Mouse (Mus musculus): ENCODE measurements around the gene Dusp16. TPM values are rescaled to one million over a fixed set of nuclear protein-coding genes. Genes with fewer than 3 reads are reported as not detected.

Gene Dusp16
- 8.6 and 12.3 TPM in 2 replicates for polyA plus RNA-seq (2014; fragmentation: Nextera tagmentation; extraction: Ambion mirVana)

- Histone ChIP-seq H3K27me3 (ENCODE audit: control insufficient read depth, insufficient read depth, low read length) (no peaks in the 10 kb centered on the region), H3K9me3 (ENCODE audit: control insufficient read depth, low read length) (no peaks in the 10 kb centered on the region), H3K9ac (ENCODE audit: low read depth, low read length) (peak within 1 kb of the TSS; percentile 94), H3K27ac (ENCODE audit: low read depth, low read length) (peak within 1 kb of the TSS; percentile 93), H3K36me3 (ENCODE audit: control insufficient read depth, insufficient read depth, low read length) (no peaks in the 10 kb centered on the region), H3K4me1 (ENCODE audit: control insufficient read depth, insufficient read depth, low read length) (peaks cover 5% of the 10 kb centered on the region; the same call in 1 of the 2 replicates), H3K4me2 (replicated peaks; ENCODE audit: low read depth, low read length) (peak within 1 kb of the TSS; percentile 53), H3K4me3 (ENCODE audit: low read length) (peak within 1 kb of the TSS; percentile 72)
- ATAC-seq (ENCODE audit: low FRiP score, low TSS enrichment): peak; percentile 92
- under 1% methylated on average over 73 of the region's 108 CpGs for WGBS
Measured at GRCm38 (mm10) chr6:134792141-134793045, at the start of gene Dusp16. Gene Dusp16 (minus strand): TSS chr6:134792625.

GRCm38 (mm10) chr6:134840346-134840745 is 47.9 kb upstream of the Dusp16 start:
- ATAC-seq (ENCODE audit: low FRiP score, low TSS enrichment): no peak

GRCm38 (mm10) chr6:134838111-134838510 is 45.7 kb upstream of the Dusp16 start:
- H3K36me3 ChIP-seq (ENCODE audit: control insufficient read depth, insufficient read depth, low read length): no peaks in the 10 kb centered on the region
- no peaks in the 10 kb centered on the region for H3K27me3 ChIP-seq (ENCODE audit: control insufficient read depth, insufficient read depth, low read length)
- no peaks in the 10 kb centered on the region for H3K9me3 ChIP-seq (ENCODE audit: control insufficient read depth, low read length)
- ATAC-seq (ENCODE audit: low FRiP score, low TSS enrichment): no peak
- H3K4me2 ChIP-seq (replicated peaks; ENCODE audit: low read depth, low read length): no peak overlapping the region
- H3K4me1 ChIP-seq (ENCODE audit: control insufficient read depth, insufficient read depth, low read length): no peaks in the 10 kb centered on the region
- H3K27ac ChIP-seq (ENCODE audit: low read depth, low read length): no peak overlapping the region
- no peak overlapping the region for H3K4me3 ChIP-seq (ENCODE audit: low read length)
- H3K9ac ChIP-seq (ENCODE audit: low read depth, low read length): no peak overlapping the region
- 92% methylated on average over 4 of the region's 4 CpGs for WGBS

More at GRCm38 (mm10) chr6:134840346-134840745, 47.9 kb upstream of the Dusp16 start:
- H3K9me3 ChIP-seq (ENCODE audit: control insufficient read depth, low read length): no peaks in the 10 kb centered on the region
- no peak overlapping the region for H3K4me2 ChIP-seq (replicated peaks; ENCODE audit: low read depth, low read length)
- H3K27me3 ChIP-seq (ENCODE audit: control insufficient read depth, insufficient read depth, low read length): no peaks in the 10 kb centered on the region
- no peak overlapping the region for H3K27ac ChIP-seq (ENCODE audit: low read depth, low read length)
- no peak overlapping the region for H3K4me3 ChIP-seq (ENCODE audit: low read length)
- no peaks in the 10 kb centered on the region for H3K36me3 ChIP-seq (ENCODE audit: control insufficient read depth, insufficient read depth, low read length)
- 71% methylated on average over 2 of the region's 2 CpGs for WGBS
- no peak overlapping the region for H3K9ac ChIP-seq (ENCODE audit: low read depth, low read length)
- no peaks in the 10 kb centered on the region for H3K4me1 ChIP-seq (ENCODE audit: control insufficient read depth, insufficient read depth, low read length)

GRCm38 (mm10) chr6:134834585-134835251 is 42.3 kb upstream of the Dusp16 start:
- Histone ChIP-seq H3K36me3 (ENCODE audit: control insufficient read depth, insufficient read depth, low read length) (no peaks in the 10 kb centered on the region), H3K4me3 (ENCODE audit: low read length) (no peak overlapping the region), H3K4me2 (replicated peaks; ENCODE audit: low read depth, low read length) (no peak overlapping the region), H3K27ac (ENCODE audit: low read depth, low read length) (no peak overlapping the region), H3K9me3 (ENCODE audit: control insufficient read depth, low read length) (no peaks in the 10 kb centered on the region), H3K4me1 (ENCODE audit: control insufficient read depth, insufficient read depth, low read length) (no peaks in the 10 kb centered on the region), H3K9ac (ENCODE audit: low read depth, low read length) (no peak overlapping the region), H3K27me3 (ENCODE audit: control insufficient read depth, insufficient read depth, low read length) (no peaks in the 10 kb centered on the region)
- no peak for ATAC-seq (ENCODE audit: low FRiP score, low TSS enrichment)
- WGBS: 80% methylated on average over 9 of the region's 9 CpGs

GRCm38 (mm10) chr6:134830776-134831175 is 38.4 kb upstream of the Dusp16 start:
- Histone ChIP-seq H3K4me1 (ENCODE audit: control insufficient read depth, insufficient read depth, low read length) (peaks cover 5% of the 10 kb centered on the region), H3K27ac (ENCODE audit: low read depth, low read length) (no peak overlapping the region), H3K27me3 (ENCODE audit: control insufficient read depth, insufficient read depth, low read length) (no peaks in the 10 kb centered on the region), H3K36me3 (ENCODE audit: control insufficient read depth, insufficient read depth, low read length) (no peaks in the 10 kb centered on the region), H3K4me3 (ENCODE audit: low read length) (peak overlapping the region; percentile 55), H3K4me2 (replicated peaks; ENCODE audit: low read depth, low read length) (peak overlapping the region; percentile 77), H3K9me3 (ENCODE audit: control insufficient read depth, low read length) (no peaks in the 10 kb centered on the region), H3K9ac (ENCODE audit: low read depth, low read length) (peak overlapping the region; percentile 47; the same call in 1 of the 2 replicates)
- ATAC-seq (ENCODE audit: low FRiP score, low TSS enrichment): no peak
- 2% methylated on average over 10 of the region's 10 CpGs for WGBS

- ATAC-seq (ENCODE audit: low FRiP score, low TSS enrichment): peak; percentile 98
- H3K9ac ChIP-seq (ENCODE audit: low read depth, low read length): peak within 1 kb of the TSS; percentile 69
- peak within 1 kb of the TSS; percentile 77 for H3K4me2 ChIP-seq (replicated peaks; ENCODE audit: low read depth, low read length)
- no peaks in the 10 kb centered on the region for H3K9me3 ChIP-seq (ENCODE audit: control insufficient read depth, low read length)
- no peaks in the 10 kb centered on the region for H3K36me3 ChIP-seq (ENCODE audit: control insufficient read depth, insufficient read depth, low read length)
- peak within 1 kb of the TSS; percentile 56 for H3K27ac ChIP-seq (ENCODE audit: low read depth, low read length)
- H3K4me3 ChIP-seq (ENCODE audit: low read length): peak within 1 kb of the TSS; percentile 55
- H3K27me3 ChIP-seq (ENCODE audit: control insufficient read depth, insufficient read depth, low read length): no peaks in the 10 kb centered on the region
- H3K4me1 ChIP-seq (ENCODE audit: control insufficient read depth, insufficient read depth, low read length): peaks cover 5% of the 10 kb centered on the region
- WGBS: under 1% methylated on average over 52 of the region's 58 CpGs
Measured at GRCm38 (mm10) chr6:134829786-134830700, 37.6 kb upstream of the Dusp16 start, which contains the start of gene Crebl2. Gene Crebl2 (plus strand): TSS chr6:134830154.

GRCm38 (mm10) chr6:134822844-134823243 is 30.4 kb upstream of the Dusp16 start:
- Histone ChIP-seq H3K4me2 (replicated peaks; ENCODE audit: low read depth, low read length) (no peak overlapping the region), H3K4me1 (ENCODE audit: control insufficient read depth, insufficient read depth, low read length) (no peaks in the 10 kb centered on the region), H3K27ac (ENCODE audit: low read depth, low read length) (no peak overlapping the region), H3K9me3 (ENCODE audit: control insufficient read depth, low read length) (no peaks in the 10 kb centered on the region), H3K27me3 (ENCODE audit: control insufficient read depth, insufficient read depth, low read length) (no peaks in the 10 kb centered on the region), H3K4me3 (ENCODE audit: low read length) (no peak overlapping the region), H3K9ac (ENCODE audit: low read depth, low read length) (no peak overlapping the region), H3K36me3 (ENCODE audit: control insufficient read depth, insufficient read depth, low read length) (no peaks in the 10 kb centered on the region)
- WGBS: 69% methylated on average over 10 of the region's 10 CpGs
- no peak for ATAC-seq (ENCODE audit: low FRiP score, low TSS enrichment)

GRCm38 (mm10) chr6:134820411-134820810 is 28.0 kb upstream of the Dusp16 start:
- WGBS: 63% methylated on average over 6 of the region's 6 CpGs
- H3K4me1 ChIP-seq (ENCODE audit: control insufficient read depth, insufficient read depth, low read length): no peaks in the 10 kb centered on the region

More at GRCm38 (mm10) chr6:134820411-134820810, 28.0 kb upstream of the Dusp16 start:
- Histone ChIP-seq H3K9ac (ENCODE audit: low read depth, low read length) (no peak overlapping the region), H3K27me3 (ENCODE audit: control insufficient read depth, insufficient read depth, low read length) (no peaks in the 10 kb centered on the region), H3K9me3 (ENCODE audit: control insufficient read depth, low read length) (no peaks in the 10 kb centered on the region), H3K36me3 (ENCODE audit: control insufficient read depth, insufficient read depth, low read length) (no peaks in the 10 kb centered on the region), H3K4me2 (replicated peaks; ENCODE audit: low read depth, low read length) (no peak overlapping the region), H3K27ac (ENCODE audit: low read depth, low read length) (no peak overlapping the region), H3K4me3 (ENCODE audit: low read length) (no peak overlapping the region)
- ATAC-seq (ENCODE audit: low FRiP score, low TSS enrichment): no peak

All from kidney, embryonic 14.5 days (tissue).